ENCODE assay signal across 9 mouse cellular contexts in genomic region chr6:136857873-136858260, GRCm38 (mm10). TPM values are rescaled to one million over a fixed set of nuclear protein-coding genes. Genes with fewer than 3 reads are reported as not detected.
DNase-seq lines count a peak whose midpoint lies in the region; ATAC-seq and TF ChIP-seq lines count a peak whose summit lies in the region.
"Had no signal": no experiment of that assay in that cellular context is flagged by ENCODE, and none has a peak within 500 bp of the region (broad histone marks: within the 10 kb centered on the region; RNA-seq: fewer than 3 reads in every experiment).

No protein-coding gene starts in this region.

- 69% methylated on average over 11 of the region's 11 CpGs for WGBS in midbrain, embryonic 10.5 days
- 60% methylated on average over 11 of the region's 11 CpGs for WGBS in midbrain, postnatal 0 days
- WGBS in heart, embryonic 12.5 days: 4% methylated on average over 11 of the region's 11 CpGs
- 24% methylated on average over 11 of the region's 11 CpGs for WGBS in limb, embryonic 10.5 days
- WGBS in neural tube, embryonic 15.5 days: 60% methylated on average over 11 of the region's 11 CpGs
- WGBS in midbrain, embryonic 13.5 days: 74% methylated on average over 11 of the region's 11 CpGs

- H3K9ac ChIP-seq in midbrain, postnatal 0 days (replicated peaks; ENCODE audit: low read length, poor library complexity, severe bottlenecking): no peak overlapping the region
- peak overlapping the region; percentile 67 for H3K9ac ChIP-seq in heart, embryonic 12.5 days
- no peak overlapping the region for H3K9ac ChIP-seq in neural tube, embryonic 15.5 days (replicated peaks)
- no peak overlapping the region for H3K9ac ChIP-seq in midbrain, embryonic 13.5 days (replicated peaks)

- no peaks in the 10 kb centered on the region for H3K9me3 ChIP-seq in midbrain, embryonic 10.5 days (replicated peaks)
- no peaks in the 10 kb centered on the region for H3K9me3 ChIP-seq in midbrain, postnatal 0 days (ENCODE audit: low read length)
- H3K9me3 ChIP-seq in heart, embryonic 12.5 days (replicated peaks): no peaks in the 10 kb centered on the region
- no peaks in the 10 kb centered on the region for H3K9me3 ChIP-seq in limb, embryonic 10.5 days (replicated peaks)
- no peaks in the 10 kb centered on the region for H3K9me3 ChIP-seq in neural tube, embryonic 15.5 days (replicated peaks)
- no peaks in the 10 kb centered on the region for H3K9me3 ChIP-seq in midbrain, embryonic 13.5 days

- TF ChIP-seq CTCF in midbrain, postnatal 0 days (IDR thresholded peaks at IDR 0.05): no peak

- DNase-seq in midbrain, embryonic 10.5 days (ENCODE audit: low spot score): no peak
- DNase-seq in midbrain, postnatal 0 days (ENCODE audit: low spot score): no peak
- no peak for DNase-seq in limb, embryonic 10.5 days (ENCODE audit: low spot score)
- no peak for DNase-seq in natural killer cell, adult 2 months (ENCODE audit: low spot score in 2 of 2)
- DNase-seq in testis, postnatal 14 days (ENCODE audit: low spot score): no peak

- H3K4me1 ChIP-seq in midbrain, embryonic 10.5 days: peaks cover under 1% of the 10 kb centered on the region; the same call in 1 of the 2 replicates
- no peaks in the 10 kb centered on the region for H3K4me1 ChIP-seq in midbrain, postnatal 0 days (ENCODE audit: insufficient read depth, low read length)
- peaks cover 70% of the 10 kb centered on the region for H3K4me1 ChIP-seq in heart, embryonic 12.5 days (replicated peaks)
- H3K4me1 ChIP-seq in limb, embryonic 10.5 days: peaks cover 34% of the 10 kb centered on the region
- H3K4me1 ChIP-seq in neural tube, embryonic 15.5 days: peaks cover 4% of the 10 kb centered on the region; the same call in 1 of the 2 replicates
- H3K4me1 ChIP-seq in midbrain, embryonic 13.5 days (replicated peaks): 0 out of 2 replicates have a peak, but pooled peaks cover 3% of the 10 kb centered on the region

- no peak overlapping the region for H3K4me2 ChIP-seq in midbrain, postnatal 0 days (ENCODE audit: low read depth, low read length, poor library complexity, severe bottlenecking)
- H3K4me2 ChIP-seq in heart, embryonic 12.5 days: peak overlapping the region; percentile 66
- H3K4me2 ChIP-seq in neural tube, embryonic 15.5 days: no peak overlapping the region
- no peak overlapping the region for H3K4me2 ChIP-seq in midbrain, embryonic 13.5 days (replicated peaks)

- peak overlapping the region; percentile 34; the same call in 1 of the 2 replicates for H3K27ac ChIP-seq in midbrain, embryonic 10.5 days (replicated peaks)
- H3K27ac ChIP-seq in midbrain, postnatal 0 days (ENCODE audit: low read depth, low read length): no peak overlapping the region
- peak overlapping the region; percentile 98 for H3K27ac ChIP-seq in heart, embryonic 12.5 days (ENCODE audit: poor library complexity, severe bottlenecking)
- peak overlapping the region; percentile 66; the same call in 1 of the 2 replicates for H3K27ac ChIP-seq in limb, embryonic 10.5 days
- H3K27ac ChIP-seq in neural tube, embryonic 15.5 days (replicated peaks): peak overlapping the region; percentile 23; the same call in 1 of the 2 replicates
- H3K27ac ChIP-seq in midbrain, embryonic 13.5 days: no peak overlapping the region
- H3K27ac ChIP-seq: hindbrain, postnatal 0 days had no signal

- H3K4me3 ChIP-seq in midbrain, embryonic 10.5 days: no peak overlapping the region
- no peak overlapping the region for H3K4me3 ChIP-seq in midbrain, postnatal 0 days (ENCODE audit: low read depth, low read length)
- H3K4me3 ChIP-seq in heart, embryonic 12.5 days: peak overlapping the region; percentile 49
- H3K4me3 ChIP-seq in limb, embryonic 10.5 days: peak overlapping the region; percentile 1; the same call in 1 of the 2 replicates
- H3K4me3 ChIP-seq in neural tube, embryonic 15.5 days (replicated peaks): no peak overlapping the region
- H3K4me3 ChIP-seq in midbrain, embryonic 13.5 days (replicated peaks): no peak overlapping the region

- no peak for ATAC-seq in midbrain, postnatal 0 days (ENCODE audit: low FRiP score)
- peak; percentile 77 for ATAC-seq in heart, embryonic 12.5 days (ENCODE audit: insufficient number of reproducible peaks, low FRiP score)
- no peak for ATAC-seq in neural tube, embryonic 15.5 days (ENCODE audit: low FRiP score)
- ATAC-seq in midbrain, embryonic 13.5 days: no peak
- ATAC-seq: hindbrain, postnatal 0 days had no signal

- no peaks in the 10 kb centered on the region for H3K36me3 ChIP-seq in midbrain, embryonic 10.5 days
- H3K36me3 ChIP-seq in midbrain, postnatal 0 days (ENCODE audit: insufficient read depth, low read length): no peaks in the 10 kb centered on the region
- 0 out of 2 replicates have a peak, but pooled peaks cover 3% of the 10 kb centered on the region for H3K36me3 ChIP-seq in heart, embryonic 12.5 days
- no peaks in the 10 kb centered on the region for H3K36me3 ChIP-seq in limb, embryonic 10.5 days
- no peaks in the 10 kb centered on the region for H3K36me3 ChIP-seq in neural tube, embryonic 15.5 days
- no peaks in the 10 kb centered on the region for H3K36me3 ChIP-seq in midbrain, embryonic 13.5 days

- no peaks in the 10 kb centered on the region for H3K27me3 ChIP-seq in midbrain, embryonic 10.5 days (ENCODE audit: low read depth, poor library complexity, severe bottlenecking)
- no peaks in the 10 kb centered on the region for H3K27me3 ChIP-seq in midbrain, postnatal 0 days (ENCODE audit: insufficient read depth, low read length)
- H3K27me3 ChIP-seq in heart, embryonic 12.5 days (replicated peaks): no peaks in the 10 kb centered on the region
- H3K27me3 ChIP-seq in limb, embryonic 10.5 days (ENCODE audit: low read depth, poor library complexity, severe bottlenecking): no peaks in the 10 kb centered on the region
- H3K27me3 ChIP-seq in neural tube, embryonic 15.5 days (replicated peaks): 0 out of 2 replicates have a peak, but pooled peaks cover 3% of the 10 kb centered on the region
- H3K27me3 ChIP-seq in midbrain, embryonic 13.5 days: no peaks in the 10 kb centered on the region

RNA-seq across cellular contexts. Expression of gene Art4, which starts 0.3 kb away (rescaled TPM):
- polyA plus RNA-seq in midbrain, embryonic 10.5 days (2016; fragmentation: Nextera tagmentation; extraction: Ambion mirVana): 1.3 and 1.4 TPM in 2 replicates
- total RNA-seq in midbrain, postnatal 0 days (2014; rRNA removed): 0.11 and 0.33 TPM in 2 replicates
- polyA plus RNA-seq in midbrain, postnatal 0 days (2015; fragmentation: Nextera tagmentation; extraction: Ambion mirVana): 0.12 and 0.20 TPM in 2 replicates
- 21.8 and 22.5 TPM in 2 replicates for polyA plus RNA-seq in heart, embryonic 12.5 days (2016; fragmentation: Nextera tagmentation; extraction: Ambion mirVana)
- 1.8 and 2.4 TPM in 2 replicates for polyA plus RNA-seq in limb, embryonic 10.5 days (2016; fragmentation: Nextera tagmentation; extraction: Ambion mirVana)
- polyA plus RNA-seq in neural tube, embryonic 15.5 days (2015; fragmentation: Nextera tagmentation; extraction: Ambion mirVana): 0.23 and 2.3 TPM in 2 replicates
- polyA plus RNA-seq in midbrain, embryonic 13.5 days (2015; fragmentation: Nextera tagmentation; extraction: Ambion mirVana): 0.08 and 0.16 TPM in 2 replicates

RNA-seq across cellular contexts. Expression of gene Mgp, which starts 17.8 kb away (rescaled TPM):
- 1.1 and 1.5 TPM in 2 replicates for polyA plus RNA-seq in midbrain, embryonic 10.5 days (2016; fragmentation: Nextera tagmentation; extraction: Ambion mirVana)
- 25.6 and 31.4 TPM in 2 replicates for total RNA-seq in midbrain, postnatal 0 days (2014; rRNA removed)
- 72.6 and 74.6 TPM in 2 replicates for polyA plus RNA-seq in midbrain, postnatal 0 days (2015; fragmentation: Nextera tagmentation; extraction: Ambion mirVana)
- 139 TPM in 2 replicates for polyA plus RNA-seq in heart, embryonic 12.5 days (2016; fragmentation: Nextera tagmentation; extraction: Ambion mirVana)
- 1.2 and 3.2 TPM in 2 replicates for polyA plus RNA-seq in limb, embryonic 10.5 days (2016; fragmentation: Nextera tagmentation; extraction: Ambion mirVana)
- polyA plus RNA-seq in neural tube, embryonic 15.5 days (2015; fragmentation: Nextera tagmentation; extraction: Ambion mirVana): 28.4 and 40.1 TPM in 2 replicates
- 2.7 TPM in 2 replicates for polyA plus RNA-seq in midbrain, embryonic 13.5 days (2015; fragmentation: Nextera tagmentation; extraction: Ambion mirVana)

RNA-seq across cellular contexts. Expression of gene Smco3, which starts 22.6 kb away (rescaled TPM):
- polyA plus RNA-seq in midbrain, embryonic 10.5 days (2016; fragmentation: Nextera tagmentation; extraction: Ambion mirVana): 0.24 TPM in 1 of 2 replicates, not detected in the other
- total RNA-seq in midbrain, postnatal 0 days (2014; rRNA removed): 1.7 and 3.6 TPM in 2 replicates
- polyA plus RNA-seq in midbrain, postnatal 0 days (2015; fragmentation: Nextera tagmentation; extraction: Ambion mirVana): 0.83 and 1.2 TPM in 2 replicates
- polyA plus RNA-seq in heart, embryonic 12.5 days (2016; fragmentation: Nextera tagmentation; extraction: Ambion mirVana): not detected in 2 replicates
- not detected in 2 replicates for polyA plus RNA-seq in limb, embryonic 10.5 days (2016; fragmentation: Nextera tagmentation; extraction: Ambion mirVana)
- polyA plus RNA-seq in neural tube, embryonic 15.5 days (2015; fragmentation: Nextera tagmentation; extraction: Ambion mirVana): 2.5 and 3.0 TPM in 2 replicates
- polyA plus RNA-seq in midbrain, embryonic 13.5 days (2015; fragmentation: Nextera tagmentation; extraction: Ambion mirVana): 0.35 and 0.40 TPM in 2 replicates

RNA-seq across cellular contexts. Expression of gene Wbp11, which starts 29.8 kb away (rescaled TPM):
- polyA plus RNA-seq in midbrain, embryonic 10.5 days (2016; fragmentation: Nextera tagmentation; extraction: Ambion mirVana): 156 and 160 TPM in 2 replicates
- total RNA-seq in midbrain, postnatal 0 days (2014; rRNA removed): 43.6 and 44.8 TPM in 2 replicates
- 73.6 and 86.1 TPM in 2 replicates for polyA plus RNA-seq in midbrain, postnatal 0 days (2015; fragmentation: Nextera tagmentation; extraction: Ambion mirVana)
- 90.5 and 91.8 TPM in 2 replicates for polyA plus RNA-seq in heart, embryonic 12.5 days (2016; fragmentation: Nextera tagmentation; extraction: Ambion mirVana)
- 164 and 168 TPM in 2 replicates for polyA plus RNA-seq in limb, embryonic 10.5 days (2016; fragmentation: Nextera tagmentation; extraction: Ambion mirVana)
- polyA plus RNA-seq in neural tube, embryonic 15.5 days (2015; fragmentation: Nextera tagmentation; extraction: Ambion mirVana): 71.1 and 80.0 TPM in 2 replicates
- 89.8 and 92.5 TPM in 2 replicates for polyA plus RNA-seq in midbrain, embryonic 13.5 days (2015; fragmentation: Nextera tagmentation; extraction: Ambion mirVana)

RNA-seq across cellular contexts. Expression of gene BC049715, which starts 30.4 kb away (rescaled TPM):
- 1.4 and 3.5 TPM in 2 replicates for polyA plus RNA-seq in midbrain, embryonic 10.5 days (2016; fragmentation: Nextera tagmentation; extraction: Ambion mirVana)
- 0.33 and 1.7 TPM in 2 replicates for total RNA-seq in midbrain, postnatal 0 days (2014; rRNA removed)
- polyA plus RNA-seq in midbrain, postnatal 0 days (2015; fragmentation: Nextera tagmentation; extraction: Ambion mirVana): 2.0 and 2.3 TPM in 2 replicates
- 1.5 and 2.0 TPM in 2 replicates for polyA plus RNA-seq in heart, embryonic 12.5 days (2016; fragmentation: Nextera tagmentation; extraction: Ambion mirVana)
- 1.3 and 1.4 TPM in 2 replicates for polyA plus RNA-seq in limb, embryonic 10.5 days (2016; fragmentation: Nextera tagmentation; extraction: Ambion mirVana)
- 1.5 and 2.8 TPM in 2 replicates for polyA plus RNA-seq in neural tube, embryonic 15.5 days (2015; fragmentation: Nextera tagmentation; extraction: Ambion mirVana)
- polyA plus RNA-seq in midbrain, embryonic 13.5 days (2015; fragmentation: Nextera tagmentation; extraction: Ambion mirVana): 1.4 and 1.7 TPM in 2 replicates

Comparison
In these comparisons a context has a peak if more than half of its experiments do, and no peak if none do; other contexts are left out.
1. H3K27ac ChIP-seq: peak in midbrain, embryonic 10.5 days (single experiment), heart, embryonic 12.5 days (single experiment), limb, embryonic 10.5 days (single experiment) and neural tube, embryonic 15.5 days (single experiment); none in midbrain, postnatal 0 days (single experiment) and midbrain, embryonic 13.5 days (single experiment).
2. H3K4me3 ChIP-seq: peak in heart, embryonic 12.5 days (single experiment) and limb, embryonic 10.5 days (single experiment); none in midbrain, embryonic 10.5 days (single experiment), midbrain, postnatal 0 days (single experiment), neural tube, embryonic 15.5 days (single experiment) and midbrain, embryonic 13.5 days (single experiment).